Mouse (Mus musculus) neutrophil, adult 5-6 weeks (primary cell): Measurements from ENCODE around the gene Sox15. TPM values are rescaled to one million over a fixed set of nuclear protein-coding genes. Genes with fewer than 3 reads are reported as not detected.
"Not testable (repeated sequence)": the region's sequence is repeated elsewhere in the genome, so short reads cannot be mapped to it uniquely, and the experiment has no call there.

ENCODE experiments used
- ATAC-seq: fragments of 151-379, 151-347 bp; 2 replicates; pipeline ENCODE4 v1.8.0; 2017; ENCODE audit warnings: mild to moderate bottlenecking, moderate TSS enrichment; ENCODE audit not compliant: insufficient number of reproducible peaks, poor library complexity, low FRiP score, severe bottlenecking; ENCODE audit errors: extremely low read depth
- total RNA-seq: library from RNA; stranded (forward); fragments of 200-1000 nt; gene quantifications from 2 replicates; pipeline ENCODE4 v1.2.3, GENCODE M21; 2017

Sox15 gene
- total RNA-seq, 1 experiment from 2014 or later, result 2.1 TPM

- no peak for ATAC-seq
These were observed 38.4 kb downstream of the Sox15 start for GRCm38 (mm10) chr11:69693421-69693965.

GRCm38 (mm10) chr11:69695046-69695360 is 39.9 kb downstream of the Sox15 start:
- ATAC-seq, result no peak

GRCm38 (mm10) chr11:69695361-69696181 is 40.5 kb downstream of the Sox15 start, which contains the start of the genes Tnfsf12 and Tnfsfm13:
Gene Tnfsf12 (minus strand): TSS chr11:69695849.
Gene Tnfsfm13 (minus strand): TSS chr11:69696098.
- 0 out of 2 replicates have a peak, but pooled peaks have one; percentile 34 for ATAC-seq

- ATAC-seq, result no peak
These were observed 42.3 kb downstream of the Sox15 start for GRCm38 (mm10) chr11:69697396-69697795.

- no peak for ATAC-seq
These were observed 43.5 kb downstream of the Sox15 start for GRCm38 (mm10) chr11:69698574-69698973.

GRCm38 (mm10) chr11:69699595-69699994 is 44.5 kb downstream of the Sox15 start:
- no peak for ATAC-seq

GRCm38 (mm10) chr11:69702886-69703285 is 47.8 kb downstream of the Sox15 start:
- ATAC-seq, result not testable (repeated sequence)

GRCm38 (mm10) chr11:69703381-69703780 is 48.3 kb downstream of the Sox15 start:
- ATAC-seq, result not testable (repeated sequence)

- no peak for ATAC-seq
These were observed 48.9 kb downstream of the Sox15 start for GRCm38 (mm10) chr11:69703814-69704612.

- ATAC-seq, result no peak
These were observed 49.5 kb downstream of the Sox15 start for GRCm38 (mm10) chr11:69704613-69705010.

Other genes starting within 250 kb of the Sox15 start
- gene Kdm6b, start 241.6 kb upstream of the Sox15 start, total RNA-seq, result 18.4 and 23.8 TPM in 2 replicates
- gene Dnah2, start 106.2 kb upstream of the Sox15 start, total RNA-seq, result 0.12 TPM in 1 of 2 replicates, not detected in the other
- 0.47 and 0.49 TPM in 2 replicates for gene Efnb3, start 95.1 kb upstream of the Sox15 start, total RNA-seq
- gene Wrap53, start 75.1 kb upstream of the Sox15 start, total RNA-seq, result 3.8 and 8.0 TPM in 2 replicates
- 38.3 and 39.8 TPM in 2 replicates for gene Trp53, start 75.0 kb upstream of the Sox15 start, total RNA-seq
- gene Atp1b2, start 49.4 kb upstream of the Sox15 start, total RNA-seq, result not detected in 2 replicates
- not detected in 2 replicates for gene Shbg, start 37.4 kb upstream of the Sox15 start, total RNA-seq
- gene Sat2, start 33.3 kb upstream of the Sox15 start, total RNA-seq, result not detected in 2 replicates
- 75.8 and 86.1 TPM in 2 replicates for gene Fxr2, start 22.3 kb upstream of the Sox15 start, total RNA-seq
- 35.6 and 41.3 TPM in 2 replicates for gene Mpdu1, start 7.3 kb downstream of the Sox15 start, total RNA-seq
- gene Cd68, start 10.8 kb downstream of the Sox15 start, total RNA-seq, result 82.6 and 91.5 TPM in 2 replicates
- gene Eif4a1, start 17.1 kb downstream of the Sox15 start, total RNA-seq, result 265 and 300 TPM in 2 replicates
- 92.3 and 106 TPM in 2 replicates for gene Senp3, start 26.8 kb downstream of the Sox15 start, total RNA-seq
- gene Tnfsf13, start 30.5 kb downstream of the Sox15 start, total RNA-seq, result 3.3 and 3.7 TPM in 2 replicates
- 0.70 and 0.74 TPM in 2 replicates for gene Tnfsf12, start 40.5 kb downstream of the Sox15 start, total RNA-seq
- 0.58 and 0.86 TPM in 2 replicates for gene Tnfsfm13, start 40.8 kb downstream of the Sox15 start, total RNA-seq
- 40.2 and 59.4 TPM in 2 replicates for gene Polr2a, start 103.3 kb downstream of the Sox15 start, total RNA-seq
- gene Slc35g3, start 106.7 kb downstream of the Sox15 start, total RNA-seq, result not detected in 2 replicates
- gene Zbtb4, start 110.6 kb downstream of the Sox15 start, total RNA-seq, result 22.0 and 27.8 TPM in 2 replicates
- 3.5 and 5.3 TPM in 2 replicates for gene Chrnb1, start 140.6 kb downstream of the Sox15 start, total RNA-seq
- not detected in 2 replicates for gene Fgf11, start 146.5 kb downstream of the Sox15 start, total RNA-seq
- gene Tmem102, start 150.3 kb downstream of the Sox15 start, total RNA-seq, result 0.58 TPM in 1 of 2 replicates, not detected in the other
- gene Gm39566, start 160.0 kb downstream of the Sox15 start, total RNA-seq, result not detected in 2 replicates
- gene Spem2, start 163.2 kb downstream of the Sox15 start, total RNA-seq, result 0.47 TPM in 1 of 2 replicates, not detected in the other
- gene Spem1, start 166.9 kb downstream of the Sox15 start, total RNA-seq, result not detected in 2 replicates
- 0.12 TPM in 1 of 2 replicates, not detected in the other for gene Nlgn2, start 182.5 kb downstream of the Sox15 start, total RNA-seq
- 9.1 and 13.3 TPM in 2 replicates for gene Tmem256, start 183.2 kb downstream of the Sox15 start, total RNA-seq
- 4.4 and 5.0 TPM in 2 replicates for gene Plscr3, start 191.1 kb downstream of the Sox15 start, total RNA-seq
- not detected in 2 replicates for gene Tnk1, start 203.4 kb downstream of the Sox15 start, total RNA-seq
- gene Tmem95, start 222.7 kb downstream of the Sox15 start, total RNA-seq, result not detected in 2 replicates
- 9.0 and 9.5 TPM in 2 replicates for gene Kctd11, start 226.1 kb downstream of the Sox15 start, total RNA-seq
- 245 and 247 TPM in 2 replicates for gene Acap1, start 240.2 kb downstream of the Sox15 start, total RNA-seq
- gene 2810408A11Rik, start 245.7 kb downstream of the Sox15 start, total RNA-seq, result 2.8 and 3.8 TPM in 2 replicates
- gene Neurl4, start 245.8 kb downstream of the Sox15 start, total RNA-seq, result 64.1 and 71.1 TPM in 2 replicates